In genomic region chr3:103402212-103402611, GRCm38 (mm10) we compare ENCODE assay signal across 14 mouse cellular contexts.
DNase-seq lines count a peak whose midpoint lies in the region; ATAC-seq and TF ChIP-seq lines count a peak whose summit lies in the region.
"Had no signal": no experiment of that assay in that cellular context is flagged by ENCODE, and none has a peak within 500 bp of the region (broad histone marks: within the 10 kb centered on the region; RNA-seq: fewer than 3 reads in every experiment).

No protein-coding gene starts in this region.

- 23% methylated on average over 10 of the region's 10 CpGs for WGBS in hindbrain, embryonic 12.5 days
- WGBS in midbrain, embryonic 12.5 days: 26% methylated on average over 10 of the region's 10 CpGs
- 58% methylated on average over 10 of the region's 10 CpGs for WGBS in liver, embryonic 11.5 days

- H3K9me3 ChIP-seq in hindbrain, embryonic 12.5 days (replicated peaks): no peaks in the 10 kb centered on the region
- H3K9me3 ChIP-seq in midbrain, embryonic 12.5 days: no peaks in the 10 kb centered on the region
- no peaks in the 10 kb centered on the region for H3K9me3 ChIP-seq in liver, embryonic 11.5 days (ENCODE audit: control insufficient read depth, low read length)
- H3K9me3 ChIP-seq: kidney, embryonic 15.5 days had no signal

- no peak overlapping the region for H3K4me3 ChIP-seq in left cerebral cortex, adult 2 months
- H3K4me3 ChIP-seq in hindbrain, embryonic 12.5 days: no peak overlapping the region
- no peak overlapping the region for H3K4me3 ChIP-seq in midbrain, embryonic 12.5 days
- H3K4me3 ChIP-seq in liver, embryonic 11.5 days (ENCODE audit: low read depth, low read length): no peak overlapping the region
- H3K4me3 ChIP-seq: kidney, embryonic 15.5 days had no signal

- H3K4me2 ChIP-seq in hindbrain, embryonic 12.5 days (replicated peaks): 0 out of 2 replicates have a peak overlapping the region, but pooled peaks have one; percentile 9
- H3K4me2 ChIP-seq in midbrain, embryonic 12.5 days (replicated peaks): peak overlapping the region; percentile 19
- H3K4me2 ChIP-seq in liver, embryonic 11.5 days: no peak overlapping the region
- H3K4me2 ChIP-seq: heart, embryonic 11.5 days; kidney, embryonic 15.5 days had no signal

- H3K27me3 ChIP-seq in hindbrain, embryonic 12.5 days: no peaks in the 10 kb centered on the region; the same call in 1 of the 2 replicates
- H3K27me3 ChIP-seq in midbrain, embryonic 12.5 days: no peaks in the 10 kb centered on the region
- 0 out of 2 replicates have a peak, but pooled peaks cover 2% of the 10 kb centered on the region for H3K27me3 ChIP-seq in liver, embryonic 11.5 days (replicated peaks; ENCODE audit: control insufficient read depth, insufficient read depth, low read length)
- H3K27me3 ChIP-seq: kidney, embryonic 15.5 days had no signal

- no peaks in the 10 kb centered on the region for H3K36me3 ChIP-seq in hindbrain, embryonic 12.5 days
- H3K36me3 ChIP-seq in midbrain, embryonic 12.5 days: no peaks in the 10 kb centered on the region
- H3K36me3 ChIP-seq in liver, embryonic 11.5 days (ENCODE audit: control insufficient read depth, insufficient read depth, low read length): no peaks in the 10 kb centered on the region
- H3K36me3 ChIP-seq: kidney, embryonic 15.5 days had no signal

- 0 out of 2 replicates have a peak, but pooled peaks have one; percentile 59 for ATAC-seq in hindbrain, embryonic 12.5 days (ENCODE audit: low FRiP score)
- peak; percentile 63 for ATAC-seq in midbrain, embryonic 12.5 days (ENCODE audit: low FRiP score, low read depth)
- no peak for ATAC-seq in liver, embryonic 11.5 days (replicated peaks; ENCODE audit: low FRiP score)
- ATAC-seq: liver, postnatal 0 days had no signal

- H3K9ac ChIP-seq in hindbrain, embryonic 12.5 days: no peak overlapping the region
- no peak overlapping the region for H3K9ac ChIP-seq in midbrain, embryonic 12.5 days (replicated peaks)
- H3K9ac ChIP-seq in liver, embryonic 11.5 days (ENCODE audit: low read depth, low read length): no peak overlapping the region
- H3K9ac ChIP-seq: kidney, embryonic 15.5 days; liver, postnatal 0 days had no signal

- peak overlapping the region; percentile 81; the same call in 1 of the 2 replicates for H3K27ac ChIP-seq in left cerebral cortex, adult 2 months
- peak overlapping the region; percentile 64 for H3K27ac ChIP-seq in hindbrain, embryonic 12.5 days
- H3K27ac ChIP-seq in midbrain, embryonic 12.5 days (replicated peaks): peak overlapping the region; percentile 57
- no peak overlapping the region for H3K27ac ChIP-seq in liver, embryonic 11.5 days (ENCODE audit: low read depth, low read length)
- H3K27ac ChIP-seq: kidney, embryonic 15.5 days had no signal

- H3K4me1 ChIP-seq in hindbrain, embryonic 12.5 days: peaks cover 19% of the 10 kb centered on the region
- H3K4me1 ChIP-seq in midbrain, embryonic 12.5 days: peaks cover 15% of the 10 kb centered on the region
- no peaks in the 10 kb centered on the region for H3K4me1 ChIP-seq in liver, embryonic 11.5 days (replicated peaks; ENCODE audit: control insufficient read depth, insufficient read depth, low read length)

- intact Hi-C loops in left cerebral cortex, adult 2 months (cut with DNase I): no loop called here
- intact Hi-C loops in left cerebral cortex, postnatal 25 days (cut with DNase I): no loop called here

- no peak for DNase-seq in left cerebral cortex, adult 2 months (ENCODE audit: extremely low spot score in 1 of 2, low spot score in 2 of 2)
- DNase-seq in left cerebral cortex, postnatal 25 days (ENCODE audit: low spot score in 2 of 2): no peak
- DNase-seq in lung, postnatal 4 days: no peak
- no peak for DNase-seq in liver, embryonic 11.5 days (ENCODE audit: low spot score)
- no peak for DNase-seq in Muller cell, postnatal 12 days (ENCODE audit: inconsistent ontology term)
- DNase-seq: cerebellum, adult 9-10 months; gastrocnemius, postnatal 14 days; heart, postnatal 14 days; liver, postnatal 0 days; right cerebral cortex, postnatal 25 days had no signal

- TF ChIP-seq CTCF in left cerebral cortex, adult 2 months (IDR thresholded peaks at IDR 0.05): no peak
